Mouse (Mus musculus) ovary, postnatal 10 days (tissue): ENCODE data around the gene Cd72.
"Not testable (repeated sequence)": the region's sequence is repeated elsewhere in the genome, so short reads cannot be mapped to it uniquely, and the experiment has no call there.

Experiments used
- DNase-seq: peaks from one replicate; pipeline ENCODE4 v3.0.0; 2022; ENCODE audit warnings: low spot score

Gene Cd72

GRCm38 (mm10) chr4:43454041-43454836 lies at the start of gene Cd72:
TSS of gene Cd72 (minus strand) at chr4:43454628.
- no peak for DNase-seq

GRCm38 (mm10) chr4:43503506-43503905 lies 49.1 kb upstream of the Cd72 start:
- DNase-seq = no peak

- DNase-seq = no peak
Measured at GRCm38 (mm10) chr4:43503041-43503440, 48.6 kb upstream of the Cd72 start.

GRCm38 (mm10) chr4:43499407-43500333 lies 45.2 kb upstream of the Cd72 start, which contains the start of gene Arhgef39:
TSS of gene Arhgef39 (minus strand) at chr4:43499695.
- DNase-seq = no peak

GRCm38 (mm10) chr4:43498983-43499382 lies 44.6 kb upstream of the Cd72 start:
- DNase-seq = no peak

GRCm38 (mm10) chr4:43497946-43498345 lies 43.5 kb upstream of the Cd72 start:
- no peak for DNase-seq

- DNase-seq = no peak
Measured at GRCm38 (mm10) chr4:43497405-43497804, 43.0 kb upstream of the Cd72 start.

GRCm38 (mm10) chr4:43496587-43496986 lies 42.2 kb upstream of the Cd72 start:
- DNase-seq = no peak

- DNase-seq = no peak
Measured at GRCm38 (mm10) chr4:43493846-43494240, 39.4 kb upstream of the Cd72 start.

GRCm38 (mm10) chr4:43493186-43493845 lies 38.9 kb upstream of the Cd72 start:
- DNase-seq = peak; percentile 98

GRCm38 (mm10) chr4:43492821-43493185 lies 38.4 kb upstream of the Cd72 start, which contains the start of gene Ccdc107:
TSS of gene Ccdc107 (plus strand) at chr4:43492900.
- peak; percentile 53 for DNase-seq

- DNase-seq = no peak
Measured at GRCm38 (mm10) chr4:43492101-43492820, 37.8 kb upstream of the Cd72 start.

- DNase-seq = no peak
Measured at GRCm38 (mm10) chr4:43490801-43491200, 36.4 kb upstream of the Cd72 start.

GRCm38 (mm10) chr4:43489611-43490010 lies 35.2 kb upstream of the Cd72 start:
- no peak for DNase-seq

- DNase-seq = not testable (repeated sequence)
Measured at GRCm38 (mm10) chr4:43485666-43486065, 31.2 kb upstream of the Cd72 start.

- no peak for DNase-seq
Measured at GRCm38 (mm10) chr4:43483535-43484091, 29.2 kb upstream of the Cd72 start, which contains the start of gene Sit1. TSS of gene Sit1 (minus strand) at chr4:43483734.

GRCm38 (mm10) chr4:43482591-43482990 lies 28.2 kb upstream of the Cd72 start:
- no peak for DNase-seq

GRCm38 (mm10) chr4:43481894-43482456 lies 27.5 kb upstream of the Cd72 start:
- no peak for DNase-seq

GRCm38 (mm10) chr4:43480985-43481384 lies 26.6 kb upstream of the Cd72 start:
- no peak for DNase-seq

GRCm38 (mm10) chr4:43478906-43479832 lies 24.7 kb upstream of the Cd72 start:
- DNase-seq = no peak
